Mouse (Mus musculus) adrenal gland, postnatal 25 days (tissue): Measurements from ENCODE around the gene Stbd1. TPM values are rescaled to one million over a fixed set of nuclear protein-coding genes. Genes with fewer than 3 reads are reported as not detected.

Source experiments
- DNase-seq: peaks from one replicate; pipeline ENCODE4 v3.0.0; 2021; ENCODE audit warnings: mixed read lengths
- long read RNA-seq: library from polyadenylated mRNA; stranded (forward); transcript quantifications from one replicate; pipeline ENCODE4 v2.0.0, GENCODE M21; 2021
- total RNA-seq: library from RNA; stranded (reverse); gene quantifications from 2 replicates; pipeline ENCODE4 v1.2.3, GENCODE M21; 2021

Stbd1 gene
- 4.9 and 5.4 TPM in 2 replicates for total RNA-seq
- long read RNA-seq, transcript Stbd1-201 (2 exons, 1,985 nt): major isoform, 44 of 49 reads
- long read RNA-seq, partial matches to known transcripts: 0 of 49 reads
- long read RNA-seq, other reads (novel, unspliced or antisense): 4 of 49 reads

GRCm38 (mm10) chr5:92602691-92603690 is at the start of gene Stbd1:
Gene Stbd1 (plus strand): TSS chr5:92603041.
- DNase-seq: peak; percentile 85

DNA sequence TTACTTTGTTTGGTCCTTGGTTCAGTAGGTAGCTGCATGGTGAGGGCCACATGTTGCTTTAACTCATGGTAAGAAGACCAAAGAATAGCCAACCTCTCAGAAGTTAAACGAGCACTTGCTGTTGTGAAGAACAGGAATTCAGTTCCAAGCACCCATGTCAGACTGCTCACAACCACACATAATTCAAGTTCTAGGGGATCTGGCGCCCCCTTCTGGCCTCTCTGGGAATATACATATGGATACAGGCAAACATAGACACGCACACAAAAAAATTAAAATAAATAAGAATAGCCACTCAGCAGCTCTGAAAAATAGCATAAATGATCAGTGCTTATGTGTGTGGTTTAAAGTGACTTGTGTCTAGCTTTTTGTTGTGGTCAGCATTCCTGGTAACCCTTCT is 48.9 kb upstream of the Stbd1 start:
- DNase-seq: no peak

- no peak for DNase-seq
Measured at GRCm38 (mm10) chr5:92554443-92554842, 48.4 kb upstream of the Stbd1 start.

GRCm38 (mm10) chr5:92554891-92555511 is 47.8 kb upstream of the Stbd1 start, which contains the start of gene Fam47e:
Gene Fam47e (plus strand): TSS chr5:92555069.
- no peak for DNase-seq

GRCm38 (mm10) chr5:92555905-92556304 is 46.9 kb upstream of the Stbd1 start:
- no peak for DNase-seq

DNA sequence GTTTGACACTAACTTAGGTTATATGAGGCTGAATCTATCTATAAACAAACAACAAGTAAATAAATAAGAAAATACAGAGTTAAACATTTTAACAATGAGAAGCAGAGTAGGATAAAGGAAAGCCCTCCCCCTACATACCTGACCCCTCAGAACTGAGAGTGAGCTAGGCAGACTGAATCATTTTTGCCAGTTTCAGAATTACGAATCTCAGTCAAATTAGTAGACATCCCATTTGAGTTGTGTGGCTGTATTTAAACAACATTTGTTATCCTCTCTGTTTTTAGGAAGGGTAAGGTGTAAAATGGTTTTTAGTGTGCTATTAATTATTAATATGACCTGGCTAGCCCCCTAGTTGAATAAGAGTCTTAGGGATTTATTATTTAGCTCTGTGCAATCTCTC is 45.3 kb upstream of the Stbd1 start:
- no peak for DNase-seq

GRCm38 (mm10) chr5:92560201-92560600 is 42.6 kb upstream of the Stbd1 start:
- no peak for DNase-seq

- DNase-seq: no peak
Measured at GRCm38 (mm10) chr5:92562002-92562401, 40.8 kb upstream of the Stbd1 start.

- DNase-seq: no peak
Measured at GRCm38 (mm10) chr5:92571232-92571631, 31.6 kb upstream of the Stbd1 start.

DNA sequence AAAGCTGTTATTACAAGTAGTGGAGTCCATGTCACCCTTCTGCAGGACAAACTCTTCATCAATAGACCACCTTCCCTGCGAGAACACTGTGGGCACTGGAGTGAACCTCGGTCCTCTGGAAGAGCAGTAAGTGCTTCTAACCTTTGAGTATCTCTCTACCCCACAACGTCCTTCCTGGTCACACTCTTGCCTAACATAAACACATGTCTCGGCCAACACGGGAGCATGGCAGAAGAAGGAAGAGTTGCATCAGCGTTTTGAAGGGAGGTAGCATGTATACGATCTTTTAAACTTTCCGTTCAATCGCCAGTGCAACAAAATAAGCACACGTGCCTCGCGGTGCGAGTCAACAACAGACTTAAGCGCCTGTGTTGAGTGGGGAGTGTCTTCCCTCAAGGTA is 23.3 kb upstream of the Stbd1 start:
- no peak for DNase-seq

DNA sequence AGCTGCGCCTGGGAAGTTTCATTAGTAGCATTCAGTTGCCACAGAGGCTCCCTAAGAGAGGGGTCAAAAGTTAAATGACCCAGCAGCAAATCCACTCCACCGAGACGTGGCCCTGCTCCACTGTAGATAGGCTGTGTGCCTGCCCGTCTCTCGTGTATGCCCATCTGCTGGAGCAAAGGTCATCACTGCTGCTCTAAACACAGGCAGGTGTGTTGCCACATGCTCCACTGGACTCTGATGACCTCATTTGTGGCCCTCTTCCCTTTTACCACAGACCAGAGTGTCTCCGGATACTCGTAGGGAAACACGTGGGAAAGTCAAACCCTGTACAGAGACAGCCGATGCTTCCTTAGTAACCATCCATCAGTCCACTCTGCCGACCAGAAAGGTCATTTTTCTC is 16.9 kb upstream of the Stbd1 start:
- DNase-seq: no peak

- DNase-seq: no peak
Measured at GRCm38 (mm10) chr5:92595026-92595425, 7.8 kb upstream of the Stbd1 start.

- no peak for DNase-seq
Measured at GRCm38 (mm10) chr5:92596865-92597264, 6.0 kb upstream of the Stbd1 start.

DNA sequence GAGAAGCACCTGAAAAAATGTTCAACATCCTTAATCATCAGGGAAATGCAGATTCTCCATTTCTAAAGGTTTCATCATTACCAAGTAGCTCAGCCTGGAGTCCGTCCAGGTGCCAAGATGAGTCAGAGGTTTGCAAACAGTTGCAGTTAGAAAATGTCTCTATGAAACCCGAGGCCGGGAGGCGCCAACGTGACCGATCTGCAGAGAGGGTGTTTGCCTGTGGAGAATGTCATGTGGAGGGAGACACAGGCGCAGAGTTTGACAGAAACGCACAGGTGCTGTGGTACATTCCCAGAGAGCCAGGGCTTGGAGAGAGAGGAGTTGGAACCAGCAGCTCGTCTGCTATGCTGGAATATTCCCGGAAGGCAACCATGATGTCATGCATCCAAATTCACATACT is 3.8 kb upstream of the Stbd1 start:
- DNase-seq: peak; percentile 77

DNA sequence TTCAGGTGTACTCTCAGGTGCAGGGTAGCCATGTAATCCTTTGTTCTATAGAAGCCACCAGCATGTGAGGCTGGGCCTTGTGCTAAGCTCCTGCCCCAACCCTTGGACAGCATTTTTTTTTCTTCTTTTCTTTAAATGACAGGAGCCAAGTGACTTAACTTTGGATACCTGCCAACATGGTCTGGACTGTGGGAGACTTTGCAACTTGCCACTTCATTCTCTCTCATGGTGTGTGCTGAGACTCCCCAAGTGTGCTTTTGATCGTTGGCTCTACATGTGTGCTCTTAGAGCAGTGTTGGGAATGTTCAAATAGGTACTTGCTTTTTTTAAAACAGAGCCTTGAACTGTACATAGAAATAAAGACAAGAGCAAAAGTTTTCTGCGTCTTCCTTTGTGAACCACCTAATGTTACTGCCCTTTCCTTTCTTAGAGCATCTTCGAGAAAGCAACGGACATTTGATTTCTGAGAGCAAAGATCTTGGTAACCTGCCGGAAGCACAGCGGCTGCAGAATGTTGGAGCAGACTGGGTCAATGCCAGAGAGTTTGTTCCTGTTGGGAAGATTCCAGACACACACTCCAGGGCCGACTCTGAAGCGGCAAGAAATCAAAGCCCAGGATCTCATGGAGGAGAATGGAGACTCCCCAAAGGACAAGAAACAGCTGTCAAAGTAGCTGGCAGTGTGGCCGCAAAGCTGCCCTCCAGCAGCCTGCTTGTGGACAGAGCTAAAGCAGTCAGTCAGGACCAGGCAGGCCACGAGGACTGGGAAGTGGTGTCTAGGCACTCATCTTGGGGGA is 1.8 kb downstream of the Stbd1 start:
- DNase-seq: peak; percentile 14

DNA sequence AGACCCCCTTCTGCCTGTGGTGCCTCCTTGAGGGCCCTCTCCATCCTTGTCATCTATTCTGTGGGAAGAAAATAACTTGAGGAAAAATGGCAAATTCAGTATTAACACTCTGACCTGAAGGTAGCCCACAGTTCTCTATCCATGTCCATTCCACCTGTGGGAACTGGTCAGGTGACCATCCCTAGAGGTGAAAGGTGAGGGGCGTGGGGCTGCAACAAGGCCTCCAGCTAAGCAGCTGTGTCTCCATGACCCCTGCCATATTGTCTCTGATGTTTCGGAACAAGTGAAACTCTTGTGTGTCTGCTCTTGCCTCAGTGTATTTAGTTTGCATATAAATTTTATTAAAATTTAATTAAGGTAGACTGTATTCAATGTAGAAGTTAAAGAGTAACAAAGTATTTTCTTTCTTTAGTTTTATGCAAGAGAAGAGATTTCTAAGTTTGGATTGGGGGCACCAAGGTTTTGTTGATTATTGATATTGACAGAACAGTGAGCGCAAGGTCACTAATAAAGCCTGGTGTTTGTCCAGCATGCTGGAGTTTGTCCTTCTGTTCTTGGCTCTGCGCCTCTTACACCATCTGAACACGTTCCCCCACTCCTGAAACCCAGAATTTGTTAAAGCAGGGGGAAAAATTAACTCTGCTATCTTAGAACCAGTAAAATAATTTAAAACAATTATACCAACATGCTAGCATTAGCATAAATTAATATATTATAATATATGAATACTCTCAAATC is 4.8 kb downstream of the Stbd1 start:
- DNase-seq: no peak

DNA sequence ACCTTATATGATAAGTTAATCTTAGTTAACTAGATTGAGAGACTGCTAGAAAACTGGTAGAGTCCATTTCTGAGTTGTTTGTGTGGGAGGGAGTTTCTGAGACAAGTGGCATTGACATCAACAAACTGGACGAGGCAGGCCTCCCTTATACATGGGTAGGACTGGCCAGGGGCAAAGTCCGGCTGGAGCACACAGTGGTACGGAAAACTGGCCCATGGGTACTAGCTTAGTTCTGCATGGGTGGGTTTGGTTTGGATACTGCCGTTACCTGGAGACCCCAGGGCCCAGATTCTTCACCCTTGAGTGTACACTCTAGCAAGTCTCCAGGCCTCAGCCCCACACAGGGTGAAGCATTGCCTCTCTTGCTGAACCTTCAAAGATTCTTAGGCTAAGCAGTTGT is 9.9 kb downstream of the Stbd1 start:
- no peak for DNase-seq

GRCm38 (mm10) chr5:92621883-92622282 is 19.0 kb downstream of the Stbd1 start:
- DNase-seq: no peak

DNA sequence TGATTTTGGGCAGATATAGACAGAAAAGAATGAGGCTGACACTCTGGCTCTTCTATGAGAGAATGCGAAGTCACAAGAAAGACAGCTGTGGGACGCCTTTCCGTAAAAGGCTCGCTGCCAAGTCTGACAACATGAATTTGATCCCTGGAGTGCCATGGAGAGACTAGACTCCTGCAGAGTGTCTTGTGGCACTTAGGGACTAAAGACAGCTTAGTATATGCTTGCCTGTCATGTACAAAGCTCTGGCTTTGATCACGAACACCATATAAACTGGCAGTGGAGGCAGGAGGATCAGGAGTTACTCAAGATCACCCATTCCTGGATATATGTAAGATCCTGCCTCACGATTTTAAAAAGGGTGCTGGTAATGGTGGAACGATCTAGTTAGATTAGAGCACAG is 25.1 kb downstream of the Stbd1 start:
- no peak for DNase-seq

DNA sequence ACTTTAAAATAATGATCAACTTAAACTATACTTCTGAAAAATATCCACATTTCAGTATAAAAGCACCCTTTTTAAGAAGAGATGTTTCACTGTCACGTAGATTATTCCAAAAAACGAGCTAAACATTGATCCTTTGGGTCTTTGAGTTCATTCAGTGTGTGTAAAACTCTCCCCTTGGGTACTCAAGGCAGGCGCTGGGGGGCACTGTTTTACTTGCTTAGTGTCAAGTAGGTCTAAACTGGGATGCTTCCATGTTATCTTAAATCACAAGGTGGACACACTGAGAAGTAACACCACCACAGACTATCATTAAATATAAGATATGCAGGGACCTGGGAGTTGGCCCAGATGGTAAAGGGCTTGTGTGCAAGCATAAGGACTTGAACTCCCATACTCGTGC is 30.7 kb downstream of the Stbd1 start:
- DNase-seq: no peak

GRCm38 (mm10) chr5:92634916-92635315 is 32.1 kb downstream of the Stbd1 start:
- DNase-seq: no peak

GRCm38 (mm10) chr5:92635891-92636290 is 33.0 kb downstream of the Stbd1 start:
- no peak for DNase-seq
